Mouse (Mus musculus): ENCODE data around the gene Sf3b4. TPM values are rescaled to one million over a fixed set of nuclear protein-coding genes. Genes with fewer than 3 reads are reported as not detected.

Gene Sf3b4
- polyA plus RNA-seq, 1 experiment = 66.2 TPM

DNA sequence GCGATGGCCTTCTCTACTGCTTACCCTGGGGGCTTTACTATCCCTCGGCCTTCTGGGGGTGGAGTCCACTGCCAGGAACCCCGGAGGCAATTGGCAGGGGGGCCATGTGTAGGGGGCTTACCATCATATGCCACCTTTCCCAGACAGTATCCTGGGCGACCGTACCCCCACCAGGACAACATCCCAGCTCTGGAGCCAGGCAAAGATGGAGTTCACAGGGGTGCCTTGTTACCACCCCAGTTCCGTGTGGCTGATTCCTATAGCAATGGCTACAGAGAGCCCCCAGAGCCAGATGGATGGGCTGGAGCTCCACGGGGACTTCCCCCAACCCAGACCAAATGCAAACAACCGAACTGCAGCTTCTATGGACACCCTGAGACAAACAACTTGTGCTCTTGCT, 16.6 kb upstream of the Sf3b4 start:
- 81% methylated on average over 8 of the region's 8 CpGs for WGBS
- Histone ChIP-seq H3K4me3 (replicated peaks; ENCODE audit: extremely low read depth, low read depth, low read length) (no peak overlapping the region), H3K4me1 (ENCODE audit: control insufficient read depth, insufficient read depth, low read length) (peaks cover 5% of the 10 kb centered on the region; the same call in 1 of the 2 replicates)
- DNase-seq = no peak
- TF ChIP-seq POLR2A (IDR thresholded peaks at IDR 0.05; ENCODE audit: borderline replicate concordance, extremely low read depth, low read depth, low read length) = no peak
- no peak for TF ChIP-seq CTCF (IDR thresholded peaks at IDR 0.05; ENCODE audit: insufficient read depth, low read length)

DNA sequence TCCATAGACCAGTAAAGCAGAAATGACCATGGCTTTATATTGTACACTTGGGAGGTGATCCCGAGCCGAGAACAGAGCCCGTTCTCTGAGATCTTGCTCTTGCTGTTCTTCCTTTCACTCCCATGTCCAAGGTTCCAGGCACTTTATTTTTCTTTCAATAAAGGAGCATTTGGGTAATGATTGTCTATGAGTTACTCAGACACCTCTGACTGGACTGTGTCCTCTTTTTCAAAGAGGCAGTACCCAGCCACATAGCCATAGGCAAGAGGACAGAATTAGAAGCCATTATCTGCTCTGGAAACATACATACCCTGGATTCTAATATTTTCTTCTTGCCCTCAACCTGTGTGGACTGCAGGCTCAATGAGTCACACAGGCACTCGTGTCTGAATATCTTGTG, 12.3 kb upstream of the Sf3b4 start:
- WGBS = 48% methylated on average over 4 of the region's 4 CpGs
- TF ChIP-seq POLR2A (IDR thresholded peaks at IDR 0.05; ENCODE audit: borderline replicate concordance, extremely low read depth, low read depth, low read length) = no peak
- no peak for TF ChIP-seq CTCF (IDR thresholded peaks at IDR 0.05; ENCODE audit: insufficient read depth, low read length)
- Histone ChIP-seq H3K4me1 (ENCODE audit: control insufficient read depth, insufficient read depth, low read length) (peaks cover 11% of the 10 kb centered on the region), H3K4me3 (replicated peaks; ENCODE audit: extremely low read depth, low read depth, low read length) (no peak overlapping the region)
- DNase-seq = no peak

DNA sequence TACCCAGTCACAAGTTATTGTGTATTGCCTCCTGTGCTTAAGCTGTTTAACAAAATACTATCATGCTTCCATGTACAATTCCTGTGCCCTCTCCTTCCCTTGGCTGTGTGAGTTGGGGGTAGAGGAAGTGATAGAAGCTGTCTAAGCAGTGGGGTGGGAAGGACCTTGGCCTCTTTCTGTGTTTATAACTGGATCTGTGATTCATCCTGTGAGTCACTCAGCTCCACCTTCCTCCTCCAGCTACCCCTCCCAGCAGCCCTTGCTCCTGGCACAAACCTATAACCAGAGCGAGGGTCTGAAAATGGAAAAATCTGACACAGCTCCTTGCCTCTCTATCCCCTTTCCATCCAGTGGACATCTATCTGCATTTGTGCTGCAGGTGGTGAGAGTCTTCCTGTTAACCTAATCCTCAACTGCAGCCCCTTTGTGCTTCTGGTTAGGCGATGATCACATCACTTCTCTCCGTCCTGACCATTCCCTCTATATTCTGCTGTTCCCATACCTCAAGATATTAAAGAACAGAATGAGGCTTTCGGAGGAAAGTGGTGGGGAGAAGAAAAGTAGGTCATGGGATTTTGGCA, 11.8 kb upstream of the Sf3b4 start:
- Histone ChIP-seq H3K4me3 (replicated peaks; ENCODE audit: extremely low read depth, low read depth, low read length) (no peak overlapping the region), H3K4me1 (ENCODE audit: control insufficient read depth, insufficient read depth, low read length) (peaks cover 11% of the 10 kb centered on the region)
- WGBS = 22% methylated on average over 4 of the region's 4 CpGs
- TF ChIP-seq CTCF (IDR thresholded peaks at IDR 0.05; ENCODE audit: insufficient read depth, low read length) = no peak
- 0 out of 2 replicates have a peak, but pooled peaks have one; percentile 15 for TF ChIP-seq POLR2A (IDR thresholded peaks at IDR 0.05; ENCODE audit: borderline replicate concordance, extremely low read depth, low read depth, low read length)
- DNase-seq = peak; percentile 37

DNA sequence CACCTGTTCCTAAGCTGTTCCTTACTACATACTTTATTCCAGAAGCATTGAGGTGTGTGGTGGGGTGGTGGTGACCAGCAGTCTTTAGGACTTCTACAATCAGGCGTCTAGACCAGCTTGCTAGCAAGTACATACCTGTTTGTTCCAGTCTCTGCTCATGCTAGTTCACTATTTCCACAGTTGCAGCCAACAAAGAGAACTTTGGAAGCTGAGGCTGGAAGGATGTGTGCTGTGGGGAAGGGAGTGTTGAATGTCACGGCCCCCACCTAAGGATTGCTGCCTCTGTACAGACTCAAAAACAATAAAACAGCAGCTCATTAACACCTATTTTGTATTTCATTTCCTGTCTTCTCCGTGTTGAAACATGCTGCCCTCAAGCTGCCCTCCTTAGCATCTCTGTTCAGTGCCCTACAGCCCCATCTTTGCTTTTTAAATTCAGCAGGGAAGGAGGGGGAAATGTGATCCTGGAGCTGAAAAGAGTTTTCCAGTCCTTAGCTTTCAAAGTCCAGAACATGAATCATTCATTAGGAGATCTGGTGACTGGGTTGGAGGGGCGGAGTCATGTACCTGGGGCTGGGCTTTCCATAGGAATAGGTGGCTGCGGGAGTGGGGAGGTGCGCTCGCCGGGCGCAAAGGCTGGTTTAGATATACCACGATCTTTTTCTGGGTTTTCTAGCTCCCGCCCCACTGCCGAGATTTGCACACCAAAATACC, 11.2 kb upstream of the Sf3b4 start:
- 4% methylated on average over 12 of the region's 12 CpGs for WGBS
- H3K4me1 ChIP-seq (ENCODE audit: control insufficient read depth, insufficient read depth, low read length) = peaks cover 11% of the 10 kb centered on the region
- peak overlapping the region; percentile 71 for H3K4me3 ChIP-seq (replicated peaks; ENCODE audit: extremely low read depth, low read depth, low read length)
- DNase-seq = peak; percentile 54
- TF ChIP-seq CTCF (IDR thresholded peaks at IDR 0.05; ENCODE audit: insufficient read depth, low read length) (no peak), POLR2A (IDR thresholded peaks at IDR 0.05; ENCODE audit: borderline replicate concordance, extremely low read depth, low read depth, low read length) (peak; percentile 67; the same call in 1 of the 2 replicates)

DNA sequence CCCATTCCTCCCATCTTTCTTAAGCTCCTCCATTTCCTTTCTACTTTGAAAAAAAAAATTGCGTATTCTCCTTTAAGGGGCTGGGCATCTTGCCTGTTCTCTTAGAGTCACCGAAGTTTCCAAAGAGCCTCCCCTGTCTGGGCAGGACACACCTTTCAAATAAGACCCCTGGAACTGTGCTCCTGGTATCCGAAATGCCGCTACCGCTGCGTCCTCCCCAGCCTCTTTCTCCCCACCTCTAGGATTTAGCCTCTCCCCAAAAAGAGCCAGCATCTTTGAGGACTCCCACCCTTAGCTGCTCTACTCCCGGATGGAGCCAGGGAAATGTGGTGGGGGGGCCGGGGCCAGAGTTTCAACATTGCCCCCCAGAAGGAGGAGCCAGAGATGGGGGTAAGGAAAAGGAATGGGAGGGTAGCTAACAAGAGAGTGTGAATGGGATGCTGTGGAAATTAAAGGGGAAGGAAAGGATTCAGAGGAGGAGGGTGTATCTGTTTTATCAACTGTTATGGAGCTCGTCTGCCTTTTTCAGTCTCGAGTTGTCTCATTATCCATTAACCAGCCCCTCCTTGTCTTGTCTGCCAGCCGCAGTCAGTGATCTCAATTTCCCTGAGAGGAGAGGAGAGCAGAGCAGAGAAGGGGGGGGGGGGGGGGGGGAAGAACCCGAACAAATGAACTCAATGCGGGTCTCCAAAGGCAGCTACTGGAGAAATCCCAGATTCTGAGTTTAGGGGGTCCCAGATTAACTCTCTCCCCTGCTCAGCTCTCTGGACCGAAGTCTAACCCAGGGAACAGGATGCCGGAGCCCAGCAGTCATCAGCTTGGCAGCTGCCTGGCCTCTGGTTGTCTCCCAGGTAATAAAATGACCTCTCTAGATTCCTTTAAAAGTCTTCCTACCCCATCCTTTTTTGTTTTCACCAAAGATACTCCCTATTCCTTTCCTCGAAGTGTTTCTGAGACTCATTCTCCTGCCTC, 10.0 kb upstream of the Sf3b4 start, which contains the start of gene Mtmr11:
Gene Mtmr11, plus strand, starts transcription at position 136 of the 972 bp plus-strand sequence.
- peaks cover 11% of the 10 kb centered on the region for H3K4me1 ChIP-seq (ENCODE audit: control insufficient read depth, insufficient read depth, low read length)
- WGBS = 11% methylated on average over 16 of the region's 16 CpGs
- no peak for DNase-seq
- TF ChIP-seq CTCF (IDR thresholded peaks at IDR 0.05; ENCODE audit: insufficient read depth, low read length) (no peak), POLR2A (IDR thresholded peaks at IDR 0.05; ENCODE audit: borderline replicate concordance, extremely low read depth, low read depth, low read length) (peak; percentile 6; the same call in 1 of the 2 replicates)
- H3K4me3 ChIP-seq (replicated peaks; ENCODE audit: extremely low read depth, low read depth, low read length) = peak within 1 kb of the TSS; percentile 74

DNA sequence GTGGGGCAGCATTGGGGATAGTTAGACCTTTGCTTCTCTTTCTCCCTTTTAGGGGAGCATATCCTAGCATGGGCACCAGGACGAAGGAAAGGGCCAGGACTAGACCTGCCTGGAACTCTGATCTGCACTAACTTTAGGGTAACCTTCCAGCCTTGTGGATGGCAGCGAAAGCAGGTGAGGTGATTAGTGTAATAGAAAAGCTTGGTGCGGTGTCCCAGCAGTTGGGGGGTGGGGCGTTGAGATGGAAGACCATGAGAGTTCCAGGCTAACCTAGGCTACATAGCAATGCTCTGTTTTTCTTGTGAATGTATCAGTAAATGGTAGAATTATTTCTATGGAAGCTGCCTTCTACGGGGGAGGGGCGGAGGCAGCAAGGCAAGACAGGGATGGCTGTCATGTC, 9.1 kb upstream of the Sf3b4 start:
- 92% methylated on average over 6 of the region's 6 CpGs for WGBS
- peaks cover 12% of the 10 kb centered on the region for H3K4me1 ChIP-seq (ENCODE audit: control insufficient read depth, insufficient read depth, low read length)
- no peak overlapping the region for H3K4me3 ChIP-seq (replicated peaks; ENCODE audit: extremely low read depth, low read depth, low read length)
- no peak for DNase-seq
- TF ChIP-seq POLR2A (IDR thresholded peaks at IDR 0.05; ENCODE audit: borderline replicate concordance, extremely low read depth, low read depth, low read length) (no peak), CTCF (IDR thresholded peaks at IDR 0.05; ENCODE audit: insufficient read depth, low read length) (no peak)

DNA sequence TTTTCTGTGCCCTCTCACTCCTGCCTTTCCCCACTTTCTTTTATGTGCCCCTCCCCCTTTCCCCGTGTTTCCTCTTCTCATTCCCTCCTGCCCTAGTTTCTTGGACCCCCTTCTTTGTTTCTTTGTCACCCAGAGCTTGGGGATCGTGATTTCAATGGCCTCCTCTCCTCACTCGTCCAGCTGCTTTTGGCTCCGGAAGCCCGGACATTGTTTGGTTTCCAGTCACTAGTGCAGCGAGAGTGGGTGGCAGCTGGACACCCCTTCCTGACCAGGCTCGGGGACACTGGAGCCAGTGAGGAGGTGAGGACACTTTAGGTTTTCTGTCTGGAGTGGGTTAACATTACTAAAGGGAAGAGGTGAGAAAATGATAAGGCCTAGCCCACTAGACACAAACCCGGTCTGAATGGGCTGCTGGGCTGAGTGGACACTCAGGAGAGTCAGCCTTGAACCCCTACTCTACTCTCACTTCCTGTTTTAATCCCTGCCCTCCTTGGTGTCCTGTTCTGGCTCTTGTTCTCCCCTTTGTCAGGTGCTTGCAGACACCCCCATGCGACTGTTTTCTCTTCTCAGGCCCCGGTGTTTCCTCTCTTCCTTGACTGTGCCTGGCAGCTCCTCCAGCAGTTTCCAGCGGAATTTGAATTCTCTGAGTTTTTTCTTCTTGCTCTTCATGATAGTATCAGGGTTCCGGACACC, 3.5 kb upstream of the Sf3b4 start:
- H3K4me3 ChIP-seq (replicated peaks; ENCODE audit: extremely low read depth, low read depth, low read length) = no peak overlapping the region
- WGBS = 37% methylated on average over 12 of the region's 12 CpGs
- no peak for DNase-seq
- H3K4me1 ChIP-seq (ENCODE audit: control insufficient read depth, insufficient read depth, low read length) = peaks cover 10% of the 10 kb centered on the region
- TF ChIP-seq CTCF (IDR thresholded peaks at IDR 0.05; ENCODE audit: insufficient read depth, low read length) (no peak), POLR2A (IDR thresholded peaks at IDR 0.05; ENCODE audit: borderline replicate concordance, extremely low read depth, low read depth, low read length) (no peak)

DNA sequence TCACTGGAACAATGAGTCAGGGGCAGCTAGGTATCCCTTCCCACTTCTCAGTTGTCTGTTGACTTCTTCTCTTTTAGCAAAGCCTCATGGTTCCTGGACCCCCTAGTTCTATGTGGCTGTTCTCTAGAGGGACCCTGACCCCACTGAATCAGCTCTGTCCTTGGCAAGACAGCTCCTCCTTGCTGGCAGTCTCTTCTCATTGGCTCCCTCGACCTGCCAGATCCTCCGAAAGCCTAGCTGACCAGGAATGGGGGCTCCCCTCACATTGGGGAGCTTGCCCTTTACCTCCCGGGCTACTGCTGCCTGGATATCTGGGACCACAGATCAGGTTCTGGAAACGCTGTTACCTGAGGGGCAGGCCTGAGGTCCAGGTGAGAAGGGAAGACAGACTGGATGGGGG, 1.9 kb upstream of the Sf3b4 start:
- TF ChIP-seq POLR2A (IDR thresholded peaks at IDR 0.05; ENCODE audit: borderline replicate concordance, extremely low read depth, low read depth, low read length) (no peak), CTCF (IDR thresholded peaks at IDR 0.05; ENCODE audit: insufficient read depth, low read length) (no peak)
- WGBS = 83% methylated on average over 4 of the region's 4 CpGs
- H3K4me1 ChIP-seq (ENCODE audit: control insufficient read depth, insufficient read depth, low read length) = peaks cover 10% of the 10 kb centered on the region
- no peak for DNase-seq
- no peak overlapping the region for H3K4me3 ChIP-seq (replicated peaks; ENCODE audit: extremely low read depth, low read depth, low read length)

All from lung, adult 2 months (tissue).